Mouse (Mus musculus) cerebellum, postnatal 36 days (tissue): ENCODE data around the gene Tlr9.

Experiments
- DNase-seq, 2 experiments: peaks; one replicate each; pipeline ENCODE4 v3.0.0; 2021 to 2022; ENCODE audit warnings: mixed read lengths in 2 of 2

Tlr9 gene

DNA sequence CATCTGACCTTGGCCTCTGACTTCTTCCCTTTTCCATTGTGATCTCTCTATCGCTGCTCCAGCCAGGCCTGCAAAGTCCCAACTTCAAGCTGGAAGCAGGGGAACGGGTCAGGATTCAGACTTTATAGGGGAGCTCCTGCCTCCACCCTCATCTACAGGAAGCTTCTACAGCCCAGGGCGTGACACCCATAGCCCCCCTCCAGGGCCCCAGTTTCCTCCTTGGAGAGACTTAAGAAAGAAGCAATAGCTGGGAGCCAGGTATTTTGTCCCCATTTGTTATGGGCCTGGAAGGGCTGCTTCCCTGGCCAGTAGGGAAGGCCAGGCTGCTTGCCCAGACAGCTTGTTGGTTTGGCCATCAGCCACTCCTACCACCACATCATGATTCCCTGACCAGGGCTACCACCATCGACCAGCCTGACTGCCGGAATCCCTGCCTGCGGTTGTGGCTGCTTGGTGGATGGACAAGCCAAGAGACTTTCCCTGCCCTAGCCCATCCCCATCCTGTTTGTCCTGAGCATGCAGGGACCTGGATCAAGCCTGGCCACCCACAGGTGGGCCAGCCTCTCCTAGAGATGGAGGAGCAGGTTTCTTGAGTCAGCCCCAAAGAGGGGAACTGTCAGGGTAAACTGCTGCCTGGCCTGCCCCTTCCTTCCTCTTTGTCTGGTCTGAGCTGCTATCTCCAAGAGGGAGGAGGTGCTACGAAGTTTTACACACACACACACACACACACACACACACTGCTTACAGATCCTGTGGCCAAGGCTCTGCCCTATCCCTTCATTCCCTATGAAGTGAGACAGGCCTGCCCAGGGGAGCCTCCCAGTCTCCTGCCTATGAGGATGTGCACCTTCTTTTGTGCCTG is 18.2 kb upstream of the Tlr9 start:
- peak; percentile 71 to 77 for DNase-seq

DNA sequence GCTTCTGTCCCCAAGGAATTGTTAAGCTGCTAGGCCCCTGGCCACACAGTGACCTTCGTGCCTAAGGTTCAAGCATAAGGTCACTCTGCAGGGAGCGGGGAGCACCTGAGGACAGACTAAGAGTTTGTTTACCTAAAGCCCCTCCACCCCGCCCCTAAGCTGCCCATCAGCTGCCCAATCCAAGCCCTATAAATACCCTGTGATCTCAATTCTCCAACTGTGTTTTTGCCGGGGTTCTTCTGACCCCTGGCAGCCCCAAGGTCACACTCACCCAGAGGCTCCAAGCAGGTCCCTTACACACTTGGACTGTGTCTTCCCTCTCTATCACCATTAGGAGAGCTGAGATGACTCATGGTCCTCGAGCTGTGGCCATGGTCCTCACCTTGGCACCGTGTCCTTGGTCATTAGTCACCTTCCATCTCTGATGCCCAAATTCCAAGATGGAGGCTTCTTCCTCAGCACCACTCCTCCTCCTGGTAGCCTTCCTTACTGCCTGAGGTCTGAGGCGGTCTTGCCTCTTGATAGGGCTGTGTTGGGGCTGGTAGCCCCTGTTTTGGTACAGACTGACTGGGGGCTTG is 16.6 kb upstream of the Tlr9 start:
- DNase-seq = no peak

DNA sequence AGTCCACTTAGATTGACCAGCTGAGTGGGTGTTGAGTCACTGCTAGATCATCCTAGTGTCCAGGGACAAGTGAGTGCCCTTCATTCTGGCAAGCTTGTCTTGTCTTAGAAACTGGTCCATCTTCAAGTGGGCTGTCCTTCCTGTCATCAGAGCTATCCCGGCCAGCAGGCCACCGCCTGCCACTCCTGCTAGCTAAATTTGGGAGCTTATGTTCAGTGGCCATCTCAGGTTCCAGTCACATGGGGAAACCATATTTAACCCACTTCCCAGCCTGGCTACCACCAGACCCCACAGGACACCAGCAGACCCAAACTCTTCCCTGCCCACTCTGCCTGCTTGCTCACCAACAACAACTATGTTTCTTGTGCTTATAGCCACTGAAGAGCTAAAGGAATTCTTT is 15.9 kb upstream of the Tlr9 start:
- no peak for DNase-seq

DNA sequence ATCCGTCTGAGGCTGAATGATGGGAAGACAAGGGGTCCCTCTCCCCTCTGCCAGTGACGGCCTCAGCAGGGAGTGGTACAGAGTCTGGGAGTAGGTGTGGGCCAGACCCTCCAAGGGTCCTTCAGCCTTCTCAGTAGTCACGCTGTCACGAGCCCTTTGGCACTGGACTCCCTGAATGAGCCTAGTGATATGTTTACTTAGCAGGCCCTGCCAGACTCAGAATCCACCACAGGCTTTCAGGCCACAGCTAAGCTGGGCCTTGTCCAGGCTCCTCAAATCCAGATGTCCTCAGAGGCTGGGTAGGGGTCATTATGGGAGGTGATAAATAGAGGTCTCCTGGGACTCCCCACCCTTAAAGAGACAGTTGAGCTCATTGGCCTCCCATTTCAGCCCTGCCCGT is 14.2 kb upstream of the Tlr9 start:
- no peak for DNase-seq

DNA sequence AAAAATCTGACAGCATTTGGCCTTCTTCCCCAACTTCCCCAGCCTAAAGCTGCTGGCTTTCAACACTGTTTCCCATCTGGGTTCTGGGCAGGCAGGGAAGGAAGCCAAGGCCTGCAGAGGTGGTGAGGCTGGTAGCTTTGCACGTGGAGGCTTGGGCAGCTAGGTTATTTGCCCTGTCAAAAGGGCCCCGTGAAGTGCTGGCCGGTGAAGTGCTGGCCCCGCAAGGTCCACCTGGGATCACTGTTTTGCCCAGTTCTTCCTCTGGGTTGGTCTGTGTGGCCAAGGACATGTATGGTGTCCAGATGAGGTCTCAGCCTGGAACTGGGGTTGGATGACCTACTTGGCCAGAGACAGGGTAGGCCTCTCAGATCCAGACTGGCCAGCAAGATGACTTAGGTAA is 12.4 kb upstream of the Tlr9 start:
- DNase-seq = no peak

DNA sequence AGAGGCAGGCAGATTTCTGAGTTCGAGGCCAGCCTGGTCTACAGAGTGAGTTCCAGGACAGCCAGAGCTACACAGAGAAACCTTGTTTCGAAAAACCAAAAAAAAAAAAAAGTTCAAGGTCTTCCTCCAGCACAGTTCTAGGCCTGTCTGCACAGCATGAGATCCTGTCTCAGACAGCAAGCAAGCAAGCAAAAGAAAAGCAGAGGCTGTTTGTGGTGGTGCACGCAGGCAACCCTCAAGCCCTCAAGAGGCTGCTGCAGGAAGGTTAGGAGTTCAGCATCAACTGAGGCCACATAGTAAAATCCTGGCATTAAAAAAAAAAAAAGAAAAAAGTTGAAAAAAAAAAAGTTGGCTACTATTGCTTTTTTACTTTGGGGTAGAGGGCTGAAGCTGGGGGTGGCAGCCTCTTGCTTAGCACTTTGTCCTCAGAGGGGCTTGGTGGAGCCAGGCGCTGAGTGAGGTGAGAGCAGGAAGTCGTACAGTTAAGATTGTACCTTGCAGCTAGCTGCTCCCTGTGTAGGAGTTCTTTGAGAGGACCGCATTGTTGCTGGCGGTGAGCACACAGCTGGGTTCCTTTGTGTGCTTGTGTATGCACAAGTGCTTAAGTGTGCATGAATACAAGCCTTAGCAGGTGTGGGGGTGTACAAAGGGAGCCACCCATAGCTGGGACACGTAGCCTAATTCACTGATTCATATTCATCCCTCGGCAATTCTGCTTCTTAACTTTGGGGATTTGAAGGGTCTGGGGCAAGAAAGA is 11.4 kb upstream of the Tlr9 start:
- DNase-seq = no peak

DNA sequence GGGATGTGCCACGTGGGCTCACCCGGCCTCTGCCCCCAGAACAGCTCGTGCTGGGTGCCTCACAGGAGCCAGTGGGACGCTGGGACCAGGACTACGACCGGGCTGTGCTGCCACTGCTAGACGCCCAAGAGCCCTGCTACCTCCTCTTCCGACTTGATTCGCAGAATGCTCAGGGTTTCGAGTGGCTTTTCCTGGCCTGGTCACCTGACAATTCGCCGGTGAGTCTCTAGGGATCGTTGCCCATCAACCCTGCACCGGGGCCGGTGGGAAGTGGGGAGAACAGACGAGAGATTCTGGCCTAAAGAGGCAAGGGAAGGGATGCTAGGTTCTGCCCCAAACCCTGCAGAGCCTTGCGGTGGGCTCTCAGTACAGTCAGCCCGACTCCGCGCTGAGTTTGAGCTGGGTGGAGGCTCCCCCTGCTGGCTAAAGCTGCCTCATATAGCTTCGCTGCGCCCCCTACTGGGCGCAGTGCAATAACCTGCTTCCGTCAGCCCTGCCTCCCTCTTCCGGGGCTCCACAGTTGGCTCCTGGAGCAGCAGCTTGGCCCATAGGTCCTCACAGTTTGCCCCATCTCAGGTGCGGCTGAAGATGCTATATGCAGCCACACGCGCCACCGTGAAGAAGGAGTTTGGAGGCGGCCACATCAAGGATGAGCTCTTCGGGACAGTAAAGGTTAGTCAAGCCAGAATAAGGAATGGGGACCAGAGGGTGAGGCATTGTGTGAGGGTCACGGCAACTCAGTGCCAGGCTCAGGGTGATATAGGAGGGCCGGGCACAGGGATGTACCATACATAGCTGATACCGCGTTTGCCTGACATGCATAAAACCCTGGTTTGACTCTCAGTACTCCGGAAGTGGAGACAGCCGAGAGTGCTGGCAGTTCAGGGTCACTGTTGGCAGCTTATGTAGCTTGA is 10.5 kb upstream of the Tlr9 start:
- DNase-seq = peak; percentile 89 to 90

DNA sequence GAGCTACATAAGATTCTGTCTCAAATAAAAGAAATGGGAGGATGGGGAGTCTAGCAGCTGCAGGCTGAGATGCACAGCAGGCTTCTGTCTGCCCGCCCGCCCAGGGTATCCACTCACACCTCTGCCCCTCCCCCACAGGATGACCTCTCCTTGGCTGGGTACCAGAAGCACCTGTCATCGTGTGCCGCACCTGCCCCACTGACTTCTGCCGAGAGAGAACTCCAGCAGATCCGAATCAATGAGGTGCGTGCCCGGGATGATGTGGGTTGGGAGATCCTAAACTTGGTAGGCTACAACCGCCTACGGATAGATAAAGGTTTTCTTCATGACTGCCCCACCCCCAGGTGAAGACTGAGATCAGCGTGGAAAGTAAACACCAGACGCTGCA is 9.8 kb upstream of the Tlr9 start:
- DNase-seq = no peak

DNA sequence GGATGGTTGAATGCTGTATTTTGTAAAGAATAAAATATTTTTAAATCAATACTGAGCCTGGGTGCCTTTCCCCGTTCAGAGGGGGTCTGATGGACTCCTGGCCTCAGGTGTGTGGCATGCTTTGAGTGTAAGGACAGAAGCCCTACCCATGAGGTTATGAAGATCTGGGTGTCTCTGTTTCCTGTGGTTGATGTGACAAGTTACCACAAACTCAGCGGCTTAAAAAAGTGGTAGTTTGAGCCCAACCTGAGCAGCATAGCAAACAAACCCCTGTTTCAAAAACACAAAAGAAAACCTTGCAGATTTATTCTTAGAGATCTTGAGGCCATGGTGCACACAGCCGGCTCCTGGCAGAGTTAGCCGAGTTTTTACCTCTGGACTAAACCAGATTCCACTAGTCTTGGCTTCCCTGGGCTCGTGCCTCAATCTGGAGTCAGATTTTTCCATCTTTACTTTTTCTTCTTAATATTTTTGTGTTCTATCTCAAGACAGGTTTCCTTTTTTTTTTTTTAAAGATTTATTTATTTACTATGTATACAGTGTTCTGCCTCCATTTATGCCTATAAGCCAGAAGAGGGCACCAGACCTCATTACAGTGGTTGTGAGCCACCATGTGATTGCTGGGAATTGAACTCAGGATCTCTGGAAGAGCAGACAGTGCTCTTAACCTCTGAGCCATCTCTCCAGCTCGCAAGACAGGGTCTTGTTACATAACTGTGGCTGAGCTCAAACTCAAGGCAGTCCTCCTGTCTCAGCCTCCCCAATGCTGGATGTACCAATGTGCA is 6.9 kb upstream of the Tlr9 start:
- no peak for DNase-seq

DNA sequence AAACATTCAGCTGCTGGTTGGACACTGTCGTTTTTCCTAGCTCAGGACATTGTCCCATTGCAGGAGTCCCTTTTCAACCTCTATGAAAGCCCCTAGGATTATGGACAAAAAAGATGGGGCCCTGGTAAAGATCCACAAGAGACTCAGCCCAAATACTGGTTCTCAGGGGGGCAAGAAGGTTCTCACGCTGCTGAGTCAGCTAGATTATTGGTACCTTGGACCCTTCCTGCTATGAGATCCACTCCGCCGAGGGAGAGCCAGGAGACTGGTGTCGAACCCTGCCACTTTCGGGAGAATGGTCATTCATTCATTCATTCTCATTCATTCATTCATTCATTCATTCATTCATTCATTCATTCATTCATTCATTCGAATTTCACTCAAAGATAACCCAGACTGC is 5.4 kb upstream of the Tlr9 start:
- no peak for DNase-seq

DNA sequence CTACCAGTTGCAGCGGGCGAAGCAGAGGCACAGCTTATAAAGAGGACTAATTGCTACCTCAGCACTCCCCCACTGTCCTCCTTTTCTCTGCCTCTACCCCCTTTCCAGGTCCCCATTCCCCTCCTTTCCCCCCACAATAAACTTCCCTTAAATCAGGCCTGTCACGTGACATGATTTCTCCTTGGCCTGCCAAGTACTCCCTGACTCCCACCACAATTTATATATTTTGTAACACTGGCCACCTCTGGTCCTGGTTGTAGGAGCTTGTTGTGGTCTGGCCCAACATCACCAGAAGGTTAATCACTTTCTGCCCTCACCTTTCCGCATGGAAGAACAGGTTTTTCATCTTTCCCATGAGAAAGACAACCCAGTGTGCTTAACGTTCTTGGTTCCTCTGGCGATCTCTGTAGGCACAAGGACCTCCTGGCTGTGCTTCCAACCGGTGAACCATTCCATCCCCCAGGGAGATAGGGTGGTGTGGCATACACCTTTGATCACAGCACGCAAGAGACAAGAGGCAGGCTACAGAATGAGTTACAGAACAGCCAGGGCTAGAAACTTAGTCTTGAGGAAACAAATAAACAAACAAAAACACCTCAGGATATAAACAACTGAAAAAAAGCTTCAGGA is 1.4 kb upstream of the Tlr9 start:
- no peak for DNase-seq

DNA sequence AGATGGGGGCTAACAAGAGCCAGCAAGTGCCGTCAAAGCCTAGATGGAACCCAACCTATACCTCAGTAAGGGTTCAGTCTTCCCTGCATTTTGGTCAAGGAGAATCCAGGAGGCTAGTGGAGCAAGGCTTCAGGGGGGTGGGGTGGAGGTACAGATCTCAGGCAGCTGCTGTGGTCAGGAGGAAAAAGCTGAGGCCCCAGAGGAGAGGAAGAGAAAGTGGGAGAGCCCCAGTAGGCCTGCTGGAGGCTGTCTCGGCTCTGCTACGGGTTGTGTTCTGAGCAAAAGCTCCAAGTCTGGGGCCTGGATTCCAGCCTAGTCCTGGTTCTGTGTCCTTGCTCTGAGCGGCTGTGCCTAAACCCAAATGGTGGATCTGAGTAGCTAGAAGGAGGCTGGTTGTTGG is 596 bp downstream of the Tlr9 start:
- no peak for DNase-seq

DNA sequence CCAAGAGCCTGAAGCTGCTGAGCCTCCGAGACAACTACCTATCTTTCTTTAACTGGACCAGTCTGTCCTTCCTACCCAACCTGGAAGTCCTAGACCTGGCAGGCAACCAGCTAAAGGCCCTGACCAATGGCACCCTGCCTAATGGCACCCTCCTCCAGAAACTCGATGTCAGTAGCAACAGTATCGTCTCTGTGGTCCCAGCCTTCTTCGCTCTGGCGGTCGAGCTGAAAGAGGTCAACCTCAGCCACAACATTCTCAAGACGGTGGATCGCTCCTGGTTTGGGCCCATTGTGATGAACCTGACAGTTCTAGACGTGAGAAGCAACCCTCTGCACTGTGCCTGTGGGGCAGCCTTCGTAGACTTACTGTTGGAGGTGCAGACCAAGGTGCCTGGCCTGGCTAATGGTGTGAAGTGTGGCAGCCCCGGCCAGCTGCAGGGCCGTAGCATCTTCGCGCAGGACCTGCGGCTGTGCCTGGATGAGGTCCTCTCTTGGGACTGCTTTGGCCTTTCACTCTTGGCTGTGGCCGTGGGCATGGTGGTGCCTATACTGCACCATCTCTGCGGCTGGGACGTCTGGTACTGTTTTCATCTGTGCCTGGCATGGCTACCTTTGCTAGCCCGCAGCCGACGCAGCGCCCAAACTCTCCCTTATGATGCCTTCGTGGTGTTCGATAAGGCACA is 3.2 kb downstream of the Tlr9 start:
- no peak for DNase-seq

DNA sequence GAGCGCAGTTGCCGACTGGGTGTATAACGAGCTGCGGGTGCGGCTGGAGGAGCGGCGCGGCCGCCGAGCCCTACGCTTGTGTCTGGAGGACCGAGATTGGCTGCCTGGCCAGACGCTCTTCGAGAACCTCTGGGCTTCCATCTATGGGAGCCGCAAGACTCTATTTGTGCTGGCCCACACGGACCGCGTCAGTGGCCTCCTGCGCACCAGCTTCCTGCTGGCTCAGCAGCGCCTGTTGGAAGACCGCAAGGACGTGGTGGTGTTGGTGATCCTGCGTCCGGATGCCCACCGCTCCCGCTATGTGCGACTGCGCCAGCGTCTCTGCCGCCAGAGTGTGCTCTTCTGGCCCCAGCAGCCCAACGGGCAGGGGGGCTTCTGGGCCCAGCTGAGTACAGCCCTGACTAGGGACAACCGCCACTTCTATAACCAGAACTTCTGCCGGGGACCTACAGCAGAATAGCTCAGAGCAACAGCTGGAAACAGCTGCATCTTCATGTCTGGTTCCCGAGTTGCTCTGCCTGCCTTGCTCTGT is 3.8 kb downstream of the Tlr9 start:
- DNase-seq = no peak

DNA sequence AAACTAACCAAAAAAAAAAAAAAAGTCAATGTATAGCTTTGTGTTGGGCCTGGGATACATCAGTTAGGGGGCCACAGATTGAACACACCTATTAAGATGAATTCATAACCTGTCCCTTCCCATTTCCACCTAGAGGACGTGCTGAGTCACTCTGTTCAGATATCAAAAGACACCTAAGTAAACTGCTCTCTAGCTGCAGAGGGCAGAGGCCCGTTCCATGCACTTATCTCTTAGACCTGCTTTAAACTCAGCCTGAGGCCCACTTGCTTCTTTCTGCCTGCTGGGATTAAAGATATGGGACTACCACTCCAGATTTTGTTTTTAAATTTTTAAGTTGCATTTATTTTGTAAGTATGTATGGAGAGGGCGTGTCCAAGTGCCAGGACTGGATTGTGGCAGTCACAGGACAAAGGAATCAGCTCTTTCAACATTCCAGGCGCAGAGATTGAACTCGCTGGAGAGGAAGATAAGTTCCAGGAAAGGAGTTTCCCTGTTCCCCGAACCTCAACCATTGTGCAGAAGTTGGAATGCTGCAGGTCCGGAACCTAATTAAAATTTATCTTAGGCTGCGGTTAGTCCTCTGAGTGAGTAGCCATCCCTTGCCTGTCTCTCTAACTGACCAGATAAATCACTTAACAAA is 5.5 kb downstream of the Tlr9 start:
- no peak for DNase-seq

DNA sequence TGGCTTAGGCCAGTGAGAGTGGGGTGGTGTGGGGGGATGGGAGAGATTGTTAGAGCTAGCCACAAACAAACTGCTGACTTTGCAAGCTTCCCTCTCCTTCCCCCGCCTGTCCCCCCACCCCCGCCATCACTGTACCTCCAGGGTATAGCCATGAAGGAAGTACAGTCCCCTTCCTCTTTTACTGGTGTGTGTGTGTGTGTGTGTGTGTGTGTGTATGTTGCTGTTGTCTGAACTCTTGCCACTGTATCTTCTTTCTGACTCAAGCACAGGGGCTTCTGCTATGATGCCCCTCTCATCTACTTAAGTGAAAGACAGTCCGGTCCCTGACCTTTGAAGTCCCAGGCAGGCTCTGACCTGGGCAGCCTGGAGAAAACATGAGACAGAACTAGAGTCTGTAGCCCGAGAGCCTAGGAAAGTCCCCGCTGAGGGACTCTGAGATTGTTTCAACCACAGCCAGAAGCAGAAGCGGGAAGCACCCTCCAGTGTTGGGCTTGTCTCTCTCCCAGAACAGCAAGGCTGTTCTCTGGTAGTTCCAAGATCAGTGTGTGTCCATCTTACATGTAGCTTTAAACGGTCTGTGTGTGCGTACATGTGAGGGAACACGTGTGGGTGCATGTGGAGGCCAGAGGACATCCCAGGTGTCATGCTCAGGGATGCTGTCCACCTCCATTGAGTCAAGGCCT is 7.8 kb downstream of the Tlr9 start:
- no peak for DNase-seq

DNA sequence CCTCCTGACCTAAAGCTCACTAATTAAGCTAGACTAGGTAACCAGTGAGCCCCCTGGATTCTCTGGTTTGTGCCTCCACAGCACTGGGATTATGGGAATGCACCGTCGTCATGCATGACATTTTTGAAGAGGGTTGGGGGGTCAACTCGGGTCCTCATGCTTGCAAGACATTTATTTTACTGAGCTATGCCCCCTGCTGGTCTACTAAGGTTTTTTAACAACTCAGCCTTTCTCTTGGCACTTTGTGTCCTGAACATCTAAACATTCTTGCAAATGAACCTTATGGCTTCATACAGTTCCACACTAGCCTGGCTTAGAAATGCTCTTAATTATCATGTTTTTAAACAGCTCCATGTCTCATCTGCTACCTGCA is 8.3 kb downstream of the Tlr9 start:
- no peak for DNase-seq

DNA sequence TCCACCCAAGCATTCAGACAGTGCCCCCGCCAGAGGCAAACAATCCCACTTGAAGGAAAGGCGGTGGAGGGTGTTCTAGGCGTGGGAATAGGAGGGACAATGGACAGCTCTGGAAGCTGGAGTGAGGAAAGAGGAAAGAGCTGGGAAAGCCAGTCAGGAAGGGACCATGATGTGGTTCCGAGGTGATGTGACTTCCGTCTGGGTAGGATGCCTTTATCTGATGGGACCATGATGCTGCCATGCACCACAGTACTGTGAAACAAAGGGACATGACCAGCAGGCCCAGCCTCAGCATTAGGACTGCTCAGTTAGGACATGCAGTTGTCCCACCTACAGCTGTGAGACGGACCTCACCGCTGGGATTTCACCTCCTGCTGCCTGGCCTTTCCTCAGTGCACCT is 8.8 kb downstream of the Tlr9 start:
- no peak for DNase-seq

DNA sequence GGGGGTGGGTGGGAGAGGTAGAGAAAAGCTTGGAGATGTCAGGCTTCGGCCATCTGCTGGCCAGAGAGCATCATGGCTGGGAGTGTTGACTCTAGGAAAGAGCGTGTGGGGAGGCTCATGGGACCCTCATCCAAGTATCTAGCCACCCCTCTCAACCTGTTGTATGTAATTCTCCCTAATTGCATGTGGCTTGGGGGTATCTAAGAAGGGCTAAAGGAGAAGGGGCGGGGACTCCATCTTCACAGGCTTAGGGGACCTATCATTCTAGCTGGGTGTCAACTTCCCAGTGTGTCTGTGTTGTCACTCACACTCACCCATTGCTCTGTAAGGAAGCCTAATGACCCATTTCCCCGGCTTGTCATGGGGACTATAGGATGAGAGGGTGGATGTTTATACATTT is 9.4 kb downstream of the Tlr9 start:
- no peak for DNase-seq

DNA sequence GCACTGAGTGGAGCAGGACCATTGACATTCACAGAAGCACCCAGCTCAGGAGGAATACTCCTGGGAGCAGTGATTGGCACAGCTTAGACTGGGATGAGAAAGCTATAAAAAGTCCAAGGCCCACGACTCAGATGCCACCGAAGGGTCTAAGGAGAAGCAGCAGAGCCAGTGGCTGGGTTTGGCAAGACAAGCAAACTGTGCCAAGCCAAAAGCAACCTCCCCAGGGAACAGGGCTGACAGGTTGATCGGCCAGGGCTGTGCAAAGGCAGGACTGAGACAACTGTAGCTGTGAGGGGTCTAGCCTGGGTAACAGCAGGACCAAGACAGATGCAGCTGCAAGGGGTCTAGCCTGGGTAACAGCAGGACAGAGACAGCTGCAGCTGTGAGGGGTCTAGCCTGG is 10.6 kb downstream of the Tlr9 start:
- DNase-seq = no peak
